ENCODE assay signal across 7 mouse cellular contexts in the genomic region with DNA sequence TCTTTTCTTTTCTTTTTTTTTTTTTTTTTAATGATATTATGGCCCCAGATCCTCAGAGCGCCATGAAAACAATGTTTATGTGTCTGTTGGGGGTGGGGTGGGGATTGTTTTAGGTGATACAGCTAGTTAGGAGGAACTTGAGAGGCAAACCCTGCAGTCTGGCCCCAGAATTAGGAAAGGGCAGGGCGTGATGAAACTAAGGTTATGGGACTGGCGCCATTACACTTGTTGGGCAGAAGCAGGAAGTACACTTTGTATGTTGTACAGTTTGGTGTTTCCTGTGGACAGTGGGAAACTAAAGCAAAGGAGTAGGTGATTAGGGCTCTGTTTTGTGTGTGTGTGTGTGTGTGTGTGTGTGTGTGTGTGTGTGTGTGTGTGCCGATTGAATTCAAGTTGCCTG. TPM values are rescaled to one million over a fixed set of nuclear protein-coding genes. Genes with fewer than 3 reads are reported as not detected.
DNase-seq lines count a peak whose midpoint lies in the region; ATAC-seq lines count a peak whose summit lies in the region.

No protein-coding gene starts in this region.

- peak; percentile 27 for DNase-seq in 3T3-L1 (ENCODE audit: low read depth, low spot score)
- peak; percentile 43 for DNase-seq in CD4-positive, CD25-positive, alpha-beta regulatory T cell, adult 2 months (ENCODE audit: low read depth, low spot score)
- DNase-seq in forebrain, embryonic 11.5 days (ENCODE audit: low spot score) = no peak
- no peak for DNase-seq in limb, embryonic 10.5 days (ENCODE audit: low spot score)
- DNase-seq in midbrain, embryonic 10.5 days (ENCODE audit: low spot score) = no peak
- no peak for DNase-seq in frontal cortex, postnatal 36 days (ENCODE audit: low spot score in 2 of 2)
- no peak for DNase-seq in ovary, postnatal 10 days (ENCODE audit: low spot score)

- peak overlapping the region; percentile 63 for H3K4me2 ChIP-seq in forebrain, embryonic 11.5 days (ENCODE audit: low read depth, low read length, severe bottlenecking)

- no peak overlapping the region for H3K4me3 ChIP-seq in forebrain, embryonic 11.5 days (ENCODE audit: low read depth, low read length)
- H3K4me3 ChIP-seq in limb, embryonic 10.5 days = peak overlapping the region; percentile 98
- peak overlapping the region; percentile 99 for H3K4me3 ChIP-seq in midbrain, embryonic 10.5 days

- no peak overlapping the region for H3K9ac ChIP-seq in forebrain, embryonic 11.5 days (ENCODE audit: low read length)

- H3K27me3 ChIP-seq in forebrain, embryonic 11.5 days (ENCODE audit: control insufficient read depth, insufficient read depth, low read length) = no peaks in the 10 kb centered on the region
- H3K27me3 ChIP-seq in limb, embryonic 10.5 days (ENCODE audit: low read depth, poor library complexity, severe bottlenecking) = no peaks in the 10 kb centered on the region
- no peaks in the 10 kb centered on the region for H3K27me3 ChIP-seq in midbrain, embryonic 10.5 days (ENCODE audit: low read depth, poor library complexity, severe bottlenecking)

- 53% methylated on average over 4 of the region's 4 CpGs for WGBS in forebrain, embryonic 11.5 days
- WGBS in limb, embryonic 10.5 days = 36% methylated on average over 4 of the region's 4 CpGs
- 56% methylated on average over 4 of the region's 4 CpGs for WGBS in midbrain, embryonic 10.5 days

- no peak overlapping the region for H3K27ac ChIP-seq in forebrain, embryonic 11.5 days (ENCODE audit: low read depth, low read length)
- H3K27ac ChIP-seq in limb, embryonic 10.5 days = no peak overlapping the region
- no peak overlapping the region for H3K27ac ChIP-seq in midbrain, embryonic 10.5 days (replicated peaks)

- peaks cover 2% of the 10 kb centered on the region; the same call in 1 of the 2 replicates for H3K4me1 ChIP-seq in forebrain, embryonic 11.5 days (replicated peaks; ENCODE audit: control insufficient read depth, insufficient read depth, low read length)
- H3K4me1 ChIP-seq in limb, embryonic 10.5 days = peaks cover 20% of the 10 kb centered on the region
- H3K4me1 ChIP-seq in midbrain, embryonic 10.5 days = peaks cover 23% of the 10 kb centered on the region

- no peaks in the 10 kb centered on the region for H3K9me3 ChIP-seq in forebrain, embryonic 11.5 days (ENCODE audit: control insufficient read depth, low read length)
- H3K9me3 ChIP-seq in limb, embryonic 10.5 days (replicated peaks) = no peaks in the 10 kb centered on the region
- no peaks in the 10 kb centered on the region for H3K9me3 ChIP-seq in midbrain, embryonic 10.5 days (replicated peaks)

- H3K36me3 ChIP-seq in forebrain, embryonic 11.5 days (ENCODE audit: control insufficient read depth, insufficient read depth, low read length) = no peaks in the 10 kb centered on the region
- peaks cover 51% of the 10 kb centered on the region for H3K36me3 ChIP-seq in limb, embryonic 10.5 days
- peaks cover 45% of the 10 kb centered on the region for H3K36me3 ChIP-seq in midbrain, embryonic 10.5 days

- ATAC-seq in forebrain, embryonic 11.5 days (replicated peaks; ENCODE audit: low FRiP score) = no peak

RNA-seq across cellular contexts. Expression of a gene that starts 0.8 kb away (rescaled TPM):
- 13.8 and 14.0 TPM in 2 replicates for polyA plus RNA-seq in forebrain, embryonic 11.5 days (2014; fragmentation: Nextera tagmentation; extraction: Ambion mirVana)
- polyA plus RNA-seq in limb, embryonic 10.5 days (2016; fragmentation: Nextera tagmentation; extraction: Ambion mirVana) = 26.0 and 29.9 TPM in 2 replicates
- 20.6 and 21.5 TPM in 2 replicates for polyA plus RNA-seq in midbrain, embryonic 10.5 days (2016; fragmentation: Nextera tagmentation; extraction: Ambion mirVana)

RNA-seq across cellular contexts. Expression of a gene that starts 34.7 kb away (rescaled TPM):
- 229 and 244 TPM in 2 replicates for polyA plus RNA-seq in forebrain, embryonic 11.5 days (2014; fragmentation: Nextera tagmentation; extraction: Ambion mirVana)
- polyA plus RNA-seq in limb, embryonic 10.5 days (2016; fragmentation: Nextera tagmentation; extraction: Ambion mirVana) = 264 and 277 TPM in 2 replicates
- 258 and 269 TPM in 2 replicates for polyA plus RNA-seq in midbrain, embryonic 10.5 days (2016; fragmentation: Nextera tagmentation; extraction: Ambion mirVana)

RNA-seq across cellular contexts. Expression of a gene that starts 51.6 kb away (rescaled TPM):
- 1.2 and 1.8 TPM in 2 replicates for polyA plus RNA-seq in forebrain, embryonic 11.5 days (2014; fragmentation: Nextera tagmentation; extraction: Ambion mirVana)
- 0.68 and 0.91 TPM in 2 replicates for polyA plus RNA-seq in limb, embryonic 10.5 days (2016; fragmentation: Nextera tagmentation; extraction: Ambion mirVana)
- 1.2 and 1.5 TPM in 2 replicates for polyA plus RNA-seq in midbrain, embryonic 10.5 days (2016; fragmentation: Nextera tagmentation; extraction: Ambion mirVana)

RNA-seq across cellular contexts. Expression of a gene that starts 51.7 kb away (rescaled TPM):
- 53.6 and 61.9 TPM in 2 replicates for polyA plus RNA-seq in forebrain, embryonic 11.5 days (2014; fragmentation: Nextera tagmentation; extraction: Ambion mirVana)
- polyA plus RNA-seq in limb, embryonic 10.5 days (2016; fragmentation: Nextera tagmentation; extraction: Ambion mirVana) = 47.2 and 54.2 TPM in 2 replicates
- 60.3 and 61.4 TPM in 2 replicates for polyA plus RNA-seq in midbrain, embryonic 10.5 days (2016; fragmentation: Nextera tagmentation; extraction: Ambion mirVana)

Comparison
In these comparisons a context has a peak if more than half of its experiments do, and no peak if none do; other contexts are left out.
1. DNase-seq: peak in 3T3-L1 (single experiment) and CD4-positive, CD25-positive, alpha-beta regulatory T cell, adult 2 months (single experiment); none in forebrain, embryonic 11.5 days (single experiment), limb, embryonic 10.5 days (single experiment), midbrain, embryonic 10.5 days (single experiment), frontal cortex, postnatal 36 days (0 of 2) and ovary, postnatal 10 days (single experiment).